Mouse (Mus musculus): Measurements from ENCODE around the gene Mcpt8. TPM values are rescaled to one million over a fixed set of nuclear protein-coding genes. Genes with fewer than 3 reads are reported as not detected.

Mcpt8 gene
- polyA plus RNA-seq, 1 experiment from 2014 or later, result not detected

Small RNA genes within 50 kb of the gene (microRNA-seq; reads per million reads assigned to microRNA genes)
- not detected for gene Mir6949

Other genes starting within 250 kb of the Mcpt8 start
- 38.9 and 46.0 TPM in 2 replicates for gene Nynrin, start 231.3 kb downstream of the Mcpt8 start, polyA plus RNA-seq (2016; fragmentation: Nextera tagmentation; extraction: Ambion mirVana)
- gene Cbln3, start 200.9 kb downstream of the Mcpt8 start, polyA plus RNA-seq (2016; fragmentation: Nextera tagmentation; extraction: Ambion mirVana), result 0.20 and 0.21 TPM in 2 replicates
- 36.9 and 38.8 TPM in 2 replicates for gene Khnyn, start 200.3 kb downstream of the Mcpt8 start, polyA plus RNA-seq (2016; fragmentation: Nextera tagmentation; extraction: Ambion mirVana)
- gene Sdr39u1, start 185.0 kb downstream of the Mcpt8 start, polyA plus RNA-seq (2016; fragmentation: Nextera tagmentation; extraction: Ambion mirVana), result 81.7 and 86.3 TPM in 2 replicates
- 0.20 and 0.45 TPM in 2 replicates for gene Cma1, start 140.6 kb downstream of the Mcpt8 start, polyA plus RNA-seq (2016; fragmentation: Nextera tagmentation; extraction: Ambion mirVana)
- gene Cma2, start 134.3 kb downstream of the Mcpt8 start, polyA plus RNA-seq (2016; fragmentation: Nextera tagmentation; extraction: Ambion mirVana), result not detected in 2 replicates
- not detected in 2 replicates for gene Mcpt1, start 67.3 kb downstream of the Mcpt8 start, polyA plus RNA-seq (2016; fragmentation: Nextera tagmentation; extraction: Ambion mirVana)
- gene Mcpt9, start 54.8 kb downstream of the Mcpt8 start, polyA plus RNA-seq (2016; fragmentation: Nextera tagmentation; extraction: Ambion mirVana), result not detected in 2 replicates
- gene Mcpt2, start 43.2 kb downstream of the Mcpt8 start, polyA plus RNA-seq (2016; fragmentation: Nextera tagmentation; extraction: Ambion mirVana), result not detected in 2 replicates
- not detected in 2 replicates for gene Mcpt4, start 23.0 kb downstream of the Mcpt8 start, polyA plus RNA-seq (2016; fragmentation: Nextera tagmentation; extraction: Ambion mirVana)
- gene Ctsg, start 17.3 kb upstream of the Mcpt8 start, polyA plus RNA-seq (2016; fragmentation: Nextera tagmentation; extraction: Ambion mirVana), result not detected in 2 replicates
- not detected in 2 replicates for gene Gzme, start 35.4 kb upstream of the Mcpt8 start, polyA plus RNA-seq (2016; fragmentation: Nextera tagmentation; extraction: Ambion mirVana)
- gene Gzmd, start 47.3 kb upstream of the Mcpt8 start, polyA plus RNA-seq (2016; fragmentation: Nextera tagmentation; extraction: Ambion mirVana), result not detected in 2 replicates
- gene Gzmg, start 74.3 kb upstream of the Mcpt8 start, polyA plus RNA-seq (2016; fragmentation: Nextera tagmentation; extraction: Ambion mirVana), result not detected in 2 replicates
- gene Gzmn, start 89.3 kb upstream of the Mcpt8 start, polyA plus RNA-seq (2016; fragmentation: Nextera tagmentation; extraction: Ambion mirVana), result not detected in 2 replicates
- gene Gzmf, start 126.1 kb upstream of the Mcpt8 start, polyA plus RNA-seq (2016; fragmentation: Nextera tagmentation; extraction: Ambion mirVana), result not detected in 2 replicates
- gene Gzmc, start 149.4 kb upstream of the Mcpt8 start, polyA plus RNA-seq (2016; fragmentation: Nextera tagmentation; extraction: Ambion mirVana), result 0.41 TPM in 1 of 2 replicates, not detected in the other
- gene Gzmb, start 177.0 kb upstream of the Mcpt8 start, polyA plus RNA-seq (2016; fragmentation: Nextera tagmentation; extraction: Ambion mirVana), result 0.14 and 0.44 TPM in 2 replicates